Mouse (Mus musculus) liver, adult 2 months (tissue): Measurements from ENCODE around the gene Tpte. TPM values are rescaled to one million over a fixed set of nuclear protein-coding genes. Genes with fewer than 3 reads are reported as not detected.

Experiments
- DNase-seq: peaks from one replicate; pipeline ENCODE4 v3.0.0-alpha.2; 2011; ENCODE audit warnings: low read depth, low spot score; ENCODE audit errors: extremely low read depth
- H3K27ac ChIP-seq: fragments of 200-500 bp; replicated peaks from 2 replicates; pipeline ENCODE4 v1.5.1; 2012; ENCODE audit warnings: low read depth, mild to moderate bottlenecking, control low read depth, inconsistent platforms, low read length; ENCODE audit not compliant: insufficient read depth
- H3K27me3 ChIP-seq: fragments of 200-500 bp; 2 replicates; pipeline ENCODE4 v1.6.1; 2012; ENCODE audit warnings: mild to moderate bottlenecking, moderate library complexity, low read length, inconsistent platforms; ENCODE audit not compliant: control insufficient read depth, insufficient read depth
- H3K36me3 ChIP-seq: fragments of 200-500 bp; 2 replicates; pipeline ENCODE4 v1.6.1; 2012; ENCODE audit warnings: low read length, inconsistent platforms; ENCODE audit not compliant: control insufficient read depth, insufficient read depth
- H3K4me1 ChIP-seq: fragments of 200-500 bp; 2 replicates; pipeline ENCODE4 v1.6.1; 2011; ENCODE audit warnings: low read length; ENCODE audit not compliant: control insufficient read depth, insufficient read depth
- H3K4me3 ChIP-seq: fragments of 200-500 bp; 2 replicates; pipeline ENCODE4 v1.5.1; 2011; ENCODE audit warnings: low read depth, mild to moderate bottlenecking, control low read depth, low read length, moderate library complexity; ENCODE audit not compliant: insufficient read depth
- H3K79me2 ChIP-seq: fragments of 200-500 bp; 2 replicates; pipeline ENCODE4 v1.6.1; 2012; ENCODE audit warnings: inconsistent platforms, mild to moderate bottlenecking, low read length, moderate library complexity; ENCODE audit not compliant: control insufficient read depth, insufficient read depth
- H3K9ac ChIP-seq: fragments of 200-500 bp; 2 replicates; pipeline ENCODE4 v1.6.1; 2012; ENCODE audit warnings: low read depth, mild to moderate bottlenecking, control low read depth, inconsistent platforms, low read length
- CTCF ChIP-seq: fragments of 200-500 bp; IDR thresholded peaks from 2 replicates; pipeline ENCODE4 v1.5.1; 2011; ENCODE audit warnings: low read depth, low read length, control low read depth
- POLR2A ChIP-seq: fragments of 200-500 bp; IDR thresholded peaks from 2 replicates; pipeline ENCODE4 v1.6.1; 2011; ENCODE audit warnings: low read length, control low read depth; ENCODE audit not compliant: insufficient read depth; ENCODE audit errors: extremely low read depth
- WGBS: fragments of 180-500 bp; shearing (Covaris S2); methylation state at CpG from one replicate; pipeline ENCODE4 v1.1.7; 2018; 5-methylcytosine and 5-hydroxymethylcytosine counted together
- polyA plus RNA-seq: library from polyadenylated mRNA; depleted of rRNA; stranded (reverse); fragments of >200 nt; gene quantifications from 2 replicates; pipeline ENCODE4 v1.2.3, GENCODE M21; 2012
- total RNA-seq: library from RNA; depleted of rRNA; stranded (reverse); fragments of >200 nt; gene quantifications from 2 replicates; pipeline ENCODE4 v1.2.3, GENCODE M21; 2014

Gene Tpte
- total and polyA plus RNA-seq, 2 experiments, result not detected

GRCm38 (mm10) chr8:22376903-22377302, 93.7 kb downstream of the Tpte start:
- Histone ChIP-seq H3K4me1 (no peaks in the 10 kb centered on the region; the same call in 1 of the 2 replicates), H3K4me3 (no peak overlapping the region), H3K27me3 (no peaks in the 10 kb centered on the region), H3K9ac (no peak overlapping the region), H3K36me3 (peaks cover 83% of the 10 kb centered on the region), H3K27ac (no peak overlapping the region), H3K79me2 (no peaks in the 10 kb centered on the region)
- TF ChIP-seq POLR2A (no peak), CTCF (peak; percentile 77)
- peak; percentile 5 for DNase-seq
- WGBS, result 76% methylated on average over 5 of the region's 5 CpGs

- no peak for DNase-seq
- Histone ChIP-seq H3K4me3 (no peak overlapping the region), H3K36me3 (peaks cover 87% of the 10 kb centered on the region), H3K79me2 (0 out of 2 replicates have a peak, but pooled peaks cover 3% of the 10 kb centered on the region), H3K9ac (no peak overlapping the region), H3K27me3 (no peaks in the 10 kb centered on the region), H3K27ac (no peak overlapping the region), H3K4me1 (peaks cover 14% of the 10 kb centered on the region)
- WGBS, result 96% methylated on average over 11 of the region's 11 CpGs
- no peak for TF ChIP-seq CTCF
- no peak for TF ChIP-seq POLR2A
These were observed 97.7 kb downstream of the Tpte start for GRCm38 (mm10) chr8:22380934-22381333.

- 95% methylated on average over 19 of the region's 19 CpGs for WGBS
- no peak overlapping the region for H3K4me3 ChIP-seq
- H3K9ac ChIP-seq, result no peak overlapping the region
- no peak overlapping the region for H3K27ac ChIP-seq
- TF ChIP-seq POLR2A (no peak), CTCF (no peak)
- DNase-seq, result no peak
- H3K27me3 ChIP-seq, result no peaks in the 10 kb centered on the region
- peaks cover 80% of the 10 kb centered on the region for H3K36me3 ChIP-seq
- 0 out of 2 replicates have a peak, but pooled peaks cover 3% of the 10 kb centered on the region for H3K79me2 ChIP-seq
- H3K4me1 ChIP-seq, result peaks cover 28% of the 10 kb centered on the region
These were observed 99.8 kb downstream of the Tpte start for GRCm38 (mm10) chr8:22382824-22383595.

GRCm38 (mm10) chr8:22385158-22385557, 101.9 kb downstream of the Tpte start:
- no peaks in the 10 kb centered on the region for H3K27me3 ChIP-seq
- H3K79me2 ChIP-seq, result peaks cover 10% of the 10 kb centered on the region
- H3K4me3 ChIP-seq, result no peak overlapping the region
- DNase-seq, result peak; percentile 79
- H3K27ac ChIP-seq, result peak overlapping the region; percentile 55
- H3K36me3 ChIP-seq, result peaks cover 81% of the 10 kb centered on the region
- no peak overlapping the region for H3K9ac ChIP-seq
- peaks cover 45% of the 10 kb centered on the region for H3K4me1 ChIP-seq
- WGBS, result 31% methylated on average over 6 of the region's 6 CpGs
- TF ChIP-seq POLR2A (no peak), CTCF (no peak)

- H3K4me1 ChIP-seq, result peaks cover 63% of the 10 kb centered on the region
- no peak for TF ChIP-seq CTCF
- no peak for TF ChIP-seq POLR2A
- H3K27me3 ChIP-seq, result no peaks in the 10 kb centered on the region
- peak overlapping the region; percentile 90 for H3K27ac ChIP-seq
- H3K9ac ChIP-seq, result peak overlapping the region; percentile 51
- 72% methylated on average over 10 of the region's 10 CpGs for WGBS
- peak; percentile 24 for DNase-seq
- H3K36me3 ChIP-seq, result peaks cover 56% of the 10 kb centered on the region
- peaks cover 10% of the 10 kb centered on the region for H3K79me2 ChIP-seq
- H3K4me3 ChIP-seq, result no peak overlapping the region
These were observed 106.6 kb downstream of the Tpte start for GRCm38 (mm10) chr8:22389874-22390273.

GRCm38 (mm10) chr8:22390766-22391463, 107.7 kb downstream of the Tpte start:
- Histone ChIP-seq H3K27ac (peak overlapping the region; percentile 83), H3K4me1 (peaks cover 64% of the 10 kb centered on the region), H3K79me2 (peaks cover 11% of the 10 kb centered on the region), H3K4me3 (no peak overlapping the region), H3K27me3 (no peaks in the 10 kb centered on the region), H3K9ac (peak overlapping the region; percentile 55), H3K36me3 (peaks cover 55% of the 10 kb centered on the region)
- WGBS, result 21% methylated on average over 8 of the region's 8 CpGs
- peak; percentile 96 for DNase-seq
- TF ChIP-seq CTCF, result peak; percentile 14; the same call in 1 of the 2 replicates
- TF ChIP-seq POLR2A, result no peak
